Mouse (Mus musculus) MEL (cell line): ENCODE measurements around the gene Zfand2a. TPM values are rescaled to one million over a fixed set of nuclear protein-coding genes. Genes with fewer than 3 reads are reported as not detected.

ENCODE experiments used
- DNase-seq: peaks from one replicate; pipeline ENCODE4 v3.0.0; 2011; ENCODE audit warnings: low read depth, low spot score
- H3K27ac ChIP-seq: 2 replicates; pipeline ENCODE4 v1.5.1; 2012; ENCODE audit warnings: low read depth, mild to moderate bottlenecking, control low read depth, low read length, moderate library complexity; ENCODE audit not compliant: control insufficient read depth
- H3K27me3 ChIP-seq, 2 experiments: fragments of 150-350 bp in 1 of 2; sonication (generic) in 1 of 2; 2 replicates each; pipeline ENCODE4 v1.6.1; 2012; ENCODE audit warnings: low read length in 2 of 2, mild to moderate bottlenecking in 2 of 2, improper control_type of control experiment in 1 of 2, moderate library complexity in 1 of 2; ENCODE audit not compliant: insufficient read depth in 2 of 2, control insufficient read depth in 1 of 2
- H3K36me3 ChIP-seq, 2 experiments: 2 replicates each; pipeline ENCODE4 v1.6.1; 2012 to 2014; ENCODE audit warnings: low read length in 2 of 2, improper control_type of control experiment in 1 of 2, inconsistent platforms in 1 of 2, mild to moderate bottlenecking in 1 of 2; ENCODE audit not compliant: insufficient read depth in 2 of 2, control insufficient read depth in 1 of 2
- H3K4me1 ChIP-seq, 2 experiments: fragments of 150-350 bp in 1 of 2; sonication (generic) in 1 of 2; 2 replicates each; pipeline ENCODE4 v1.6.1; 2012; ENCODE audit warnings: low read length in 2 of 2, improper control_type of control experiment in 1 of 2, mild to moderate bottlenecking in 1 of 2; ENCODE audit not compliant: insufficient read depth in 2 of 2, control insufficient read depth in 1 of 2
- H3K4me3 ChIP-seq, 2 experiments: fragments of 150-350 bp in 1 of 2; sonication (generic) in 1 of 2; 2 replicates each; pipeline ENCODE4 v1.5.1; 2012; ENCODE audit warnings: low read depth in 2 of 2, low read length in 2 of 2, mild to moderate bottlenecking in 2 of 2, moderate library complexity in 2 of 2, control low read depth in 1 of 2, improper control_type of control experiment in 1 of 2; ENCODE audit not compliant: control insufficient read depth in 1 of 2, insufficient read depth in 1 of 2
- H3K79me2 ChIP-seq: 2 replicates; pipeline ENCODE4 v1.6.1; 2012; ENCODE audit warnings: mild to moderate bottlenecking, low read length, moderate library complexity; ENCODE audit not compliant: control insufficient read depth, poor library complexity, insufficient read depth
- H3K9ac ChIP-seq: 2 replicates; pipeline ENCODE4 v1.6.1; 2012; ENCODE audit warnings: low read depth, mild to moderate bottlenecking, control low read depth, low read length, moderate library complexity; ENCODE audit not compliant: control insufficient read depth, poor library complexity, severe bottlenecking
- H3K9me3 ChIP-seq: fragments of 150-350 bp; sonication (generic); replicated peaks from 2 replicates; pipeline ENCODE4 v1.6.1; 2012; ENCODE audit warnings: mild to moderate bottlenecking, low read length, improper control_type of control experiment, moderate library complexity; ENCODE audit not compliant: insufficient read depth
- BHLHE40 ChIP-seq: IDR thresholded peaks from 2 replicates; pipeline ENCODE4 v1.6.1; 2012; ENCODE audit warnings: low read depth, mild to moderate bottlenecking, inconsistent platforms, low read length, improper control_type of control experiment, borderline replicate concordance
- CHD1 ChIP-seq: IDR thresholded peaks from 2 replicates; pipeline ENCODE4 v1.6.1; 2012; ENCODE audit warnings: low read depth, mild to moderate bottlenecking, inconsistent platforms, low read length, improper control_type of control experiment
- GABPA ChIP-seq: IDR thresholded peaks from 2 replicates; pipeline ENCODE4 v1.6.1; 2012; ENCODE audit warnings: low read depth, mild to moderate bottlenecking, inconsistent platforms, low read length, improper control_type of control experiment, moderate library complexity
- MEF2A ChIP-seq: IDR thresholded peaks from 2 replicates; pipeline ENCODE4 v1.6.1; 2014; ENCODE audit warnings: low read depth, mild to moderate bottlenecking, inconsistent platforms, low read length, improper control_type of control experiment; ENCODE audit not compliant: poor library complexity, insufficient replicate concordance, severe bottlenecking; ENCODE audit errors: extremely low read depth
- MYC ChIP-seq: IDR thresholded peaks from 2 replicates; pipeline ENCODE4 v1.6.1; 2011; ENCODE audit warnings: low read depth, mild to moderate bottlenecking, low read length, improper control_type of control experiment, moderate library complexity
- NRF1 ChIP-seq: IDR thresholded peaks from 2 replicates; pipeline ENCODE4 v1.6.1; 2014; ENCODE audit warnings: low read depth, mild to moderate bottlenecking, inconsistent platforms, low read length, improper control_type of control experiment, moderate library complexity; ENCODE audit not compliant: poor library complexity, insufficient read depth, severe bottlenecking
- POLR2A ChIP-seq, 2 experiments: IDR thresholded peaks; 2 replicates each; pipeline ENCODE4 v1.6.1; 2011 to 2012; ENCODE audit warnings: low read length in 2 of 2, mild to moderate bottlenecking in 2 of 2, control low read depth in 1 of 2, improper control_type of control experiment in 1 of 2, low read depth in 1 of 2, moderate library complexity in 1 of 2; ENCODE audit not compliant: control insufficient read depth in 1 of 2, insufficient read depth in 1 of 2, poor library complexity in 1 of 2
- POLR2AphosphoS2 ChIP-seq: IDR thresholded peaks from 2 replicates; pipeline ENCODE4 v1.6.1; 2011; ENCODE audit warnings: low read length, improper control_type of control experiment
- SMC3 ChIP-seq: IDR thresholded peaks from 2 replicates; pipeline ENCODE4 v1.6.1; 2011; ENCODE audit warnings: low read depth, low read length, improper control_type of control experiment
- ZNF384 ChIP-seq: IDR thresholded peaks from 2 replicates; pipeline ENCODE4 v1.6.1; 2012; ENCODE audit warnings: low read depth, mild to moderate bottlenecking, inconsistent platforms, low read length, improper control_type of control experiment
- polyA plus RNA-seq, 2 experiments: library from polyadenylated mRNA; stranded (reverse) in 1 of 2; unstranded in 1 of 2; fragments of >175 nt in 1 of 2; fragments of >200 nt in 1 of 2; gene quantifications; 2 replicates each; pipeline versions ENCODE4 v1.2.1 to v1.2.4; 2012; ENCODE audit warnings: low replicate concordance in 2 of 2, low read depth in 1 of 2; ENCODE audit not compliant: insufficient read length in 2 of 2, insufficient read depth in 1 of 2, missing spikeins in 1 of 2
- total RNA-seq: library from RNA; depleted of rRNA; stranded (reverse); fragments of 300-350 nt; gene quantifications from 2 replicates; pipeline ENCODE4 v1.2.3, GENCODE M21; 2012; rRNA removed

Zfand2a gene
- total and polyA plus RNA-seq, 3 experiments = 13.8 to 15.3 TPM; not detected in 1

DNA sequence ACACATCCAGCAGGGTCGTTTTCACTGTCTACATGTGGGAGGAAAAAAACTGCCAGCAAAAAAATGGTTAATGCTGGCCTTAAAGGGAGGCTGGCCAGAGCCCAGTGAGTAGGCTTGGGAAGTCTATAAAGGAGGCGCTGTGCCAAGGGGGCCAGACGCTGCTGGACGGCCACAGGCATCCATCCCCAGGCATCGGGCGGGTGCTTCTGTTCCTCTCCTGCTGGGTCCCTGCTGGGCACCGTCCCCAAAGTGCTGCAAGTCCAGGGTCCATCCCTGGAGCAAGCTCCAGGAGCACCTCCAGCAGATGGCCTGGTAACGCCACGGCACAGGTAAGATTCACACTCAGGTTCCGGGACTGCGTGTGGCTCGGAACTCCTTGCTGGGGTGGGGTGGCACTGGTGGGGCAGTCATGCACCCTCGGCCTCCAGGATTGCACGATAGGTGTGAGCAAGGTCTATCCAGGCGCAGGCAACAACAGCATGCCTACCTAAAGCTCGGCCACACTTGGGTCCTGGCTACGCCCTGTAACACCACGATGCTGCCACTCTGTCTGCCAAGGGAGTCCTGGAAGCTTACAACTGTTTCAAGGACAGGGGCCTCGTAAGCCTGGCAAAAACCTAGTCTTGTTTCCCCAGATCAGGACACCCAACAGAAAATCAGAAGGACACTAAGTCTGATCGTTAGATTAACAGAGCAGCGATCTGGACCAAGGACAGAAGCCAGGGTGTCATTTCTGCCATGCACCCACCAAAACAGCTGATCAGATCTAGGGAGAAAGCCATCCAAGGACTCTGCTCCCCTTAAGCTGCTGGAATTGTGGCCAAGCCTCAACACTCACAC, 61.1 kb downstream of the Zfand2a start, which contains the start of gene Gper1:
Gene Gper1 (plus strand): TSS at position 126 of the 840 bp plus-strand sequence.
- TF ChIP-seq CHD1 = no peak
- no peak for TF ChIP-seq GABPA
- TF ChIP-seq POLR2A (IDR thresholded peaks at IDR 0.05; ENCODE audit: control insufficient read depth in 1 of 2, insufficient read depth in 1 of 2, low read depth in 1 of 2, low read length in 2 of 2, poor library complexity in 1 of 2) = no peak
- no peak for TF ChIP-seq ZNF384
- no peak for TF ChIP-seq NRF1
- TF ChIP-seq MEF2A = no peak
- TF ChIP-seq SMC3 = no peak
- no peak for TF ChIP-seq BHLHE40
- TF ChIP-seq MYC = no peak
- no peak for TF ChIP-seq POLR2AphosphoS2
- TF ChIP-seq, all 39 proteins: peak for 0
- DNase-seq = no peak
- Histone ChIP-seq H3K36me3 (no peaks in the 10 kb centered on the region), H3K4me3 (no peak within 1 kb of the TSS), H3K9me3 (no peaks in the 10 kb centered on the region), H3K79me2 (no peaks in the 10 kb centered on the region), H3K27me3 (no peaks in the 10 kb centered on the region), H3K4me1 (no peaks in the 10 kb centered on the region), H3K9ac (no peak within 1 kb of the TSS), H3K27ac (no peak within 1 kb of the TSS)

Other genes with a start within 250 kb of the Zfand2a start
- gene Get4, start 232.2 kb downstream of the Zfand2a start, total RNA-seq = 108 and 117 TPM in 2 replicates
- 100 to 1,000 TPM in 1 of 2 experiments, not detected in 1; 180 TPM for gene Get4, start 232.2 kb downstream of the Zfand2a start, polyA plus RNA-seq
- gene Adap1, start 158.9 kb downstream of the Zfand2a start, total RNA-seq = 38.3 and 52.9 TPM in 2 replicates
- 10 to 100 TPM in 1 of 2 experiments, not detected in 1; 59.8 TPM for gene Adap1, start 158.9 kb downstream of the Zfand2a start, polyA plus RNA-seq
- gene Cox19, start 133.1 kb downstream of the Zfand2a start, total RNA-seq = 49.1 and 53.0 TPM in 2 replicates
- 10 to 100 TPM in 1 of 2 experiments, not detected in 1; 73.2 TPM for gene Cox19, start 133.1 kb downstream of the Zfand2a start, polyA plus RNA-seq
- gene Cyp2w1, start 131.9 kb downstream of the Zfand2a start, total RNA-seq = not detected in 2 replicates
- not detected for gene Cyp2w1, start 131.9 kb downstream of the Zfand2a start, polyA plus RNA-seq
- 0.92 and 2.1 TPM in 2 replicates for gene Gpr146, start 106.9 kb downstream of the Zfand2a start, total RNA-seq
- gene Gpr146, start 106.9 kb downstream of the Zfand2a start, polyA plus RNA-seq = 1 to 10 TPM in 1 of 2 experiments, not detected in 1; 4.5 TPM
- 0.10 and 0.12 TPM in 2 replicates for gene C130050O18Rik, start 79.3 kb downstream of the Zfand2a start, total RNA-seq
- under 1 TPM in 1 of 2 experiments, not detected in 1; 0.21 TPM for gene C130050O18Rik, start 79.3 kb downstream of the Zfand2a start, polyA plus RNA-seq
- 0.07 and 0.15 TPM in 2 replicates for gene Gper1, start 61.4 kb downstream of the Zfand2a start, total RNA-seq
- under 1 TPM in 1 of 2 experiments, not detected in 1; 0.07 TPM for gene Gper1, start 61.4 kb downstream of the Zfand2a start, polyA plus RNA-seq
- 43.2 and 58.1 TPM in 2 replicates for gene 3110082I17Rik, start 24.0 kb downstream of the Zfand2a start, total RNA-seq
- gene 3110082I17Rik, start 24.0 kb downstream of the Zfand2a start, polyA plus RNA-seq = 10 to 100 TPM in 1 of 2 experiments, not detected in 1; 79.5 TPM
- gene Uncx, start 58.9 kb upstream of the Zfand2a start, total RNA-seq = not detected in 2 replicates
- gene Uncx, start 58.9 kb upstream of the Zfand2a start, polyA plus RNA-seq = not detected